Mouse (Mus musculus) MEL (cell line): ENCODE data around the gene Tmem30b. TPM values are rescaled to one million over a fixed set of nuclear protein-coding genes. Genes with fewer than 3 reads are reported as not detected.

ENCODE experiments used
- DNase-seq: peaks from one replicate; pipeline ENCODE4 v3.0.0; 2011; ENCODE audit warnings: low read depth, low spot score
- H3K27ac ChIP-seq: 2 replicates; pipeline ENCODE4 v1.5.1; 2012; ENCODE audit warnings: low read depth, mild to moderate bottlenecking, control low read depth, low read length, moderate library complexity; ENCODE audit not compliant: control insufficient read depth
- H3K27me3 ChIP-seq, 2 experiments: fragments of 150-350 bp in 1 of 2; sonication (generic) in 1 of 2; 2 replicates each; pipeline ENCODE4 v1.6.1; 2012; ENCODE audit warnings: low read length in 2 of 2, mild to moderate bottlenecking in 2 of 2, improper control_type of control experiment in 1 of 2, moderate library complexity in 1 of 2; ENCODE audit not compliant: insufficient read depth in 2 of 2, control insufficient read depth in 1 of 2
- H3K36me3 ChIP-seq, 2 experiments: 2 replicates each; pipeline ENCODE4 v1.6.1; 2012 to 2014; ENCODE audit warnings: low read length in 2 of 2, improper control_type of control experiment in 1 of 2, inconsistent platforms in 1 of 2, mild to moderate bottlenecking in 1 of 2; ENCODE audit not compliant: insufficient read depth in 2 of 2, control insufficient read depth in 1 of 2
- H3K4me1 ChIP-seq, 2 experiments: fragments of 150-350 bp in 1 of 2; sonication (generic) in 1 of 2; 2 replicates each; pipeline ENCODE4 v1.6.1; 2012; ENCODE audit warnings: low read length in 2 of 2, improper control_type of control experiment in 1 of 2, mild to moderate bottlenecking in 1 of 2; ENCODE audit not compliant: insufficient read depth in 2 of 2, control insufficient read depth in 1 of 2
- H3K4me3 ChIP-seq, 2 experiments: fragments of 150-350 bp in 1 of 2; sonication (generic) in 1 of 2; 2 replicates each; pipeline ENCODE4 v1.5.1; 2012; ENCODE audit warnings: low read depth in 2 of 2, low read length in 2 of 2, mild to moderate bottlenecking in 2 of 2, moderate library complexity in 2 of 2, control low read depth in 1 of 2, improper control_type of control experiment in 1 of 2; ENCODE audit not compliant: control insufficient read depth in 1 of 2, insufficient read depth in 1 of 2
- H3K79me2 ChIP-seq: 2 replicates; pipeline ENCODE4 v1.6.1; 2012; ENCODE audit warnings: mild to moderate bottlenecking, low read length, moderate library complexity; ENCODE audit not compliant: control insufficient read depth, poor library complexity, insufficient read depth
- H3K9ac ChIP-seq: 2 replicates; pipeline ENCODE4 v1.6.1; 2012; ENCODE audit warnings: low read depth, mild to moderate bottlenecking, control low read depth, low read length, moderate library complexity; ENCODE audit not compliant: control insufficient read depth, poor library complexity, severe bottlenecking
- H3K9me3 ChIP-seq: fragments of 150-350 bp; sonication (generic); replicated peaks from 2 replicates; pipeline ENCODE4 v1.6.1; 2012; ENCODE audit warnings: mild to moderate bottlenecking, low read length, improper control_type of control experiment, moderate library complexity; ENCODE audit not compliant: insufficient read depth
- CTCF ChIP-seq, 3 experiments: IDR thresholded peaks in 2 of 3; conservative IDR thresholded peaks in 1 of 3; 2 replicates each; pipeline ENCODE4 v1.5.1; 2011 to 2012; ENCODE audit warnings: low read length in 3 of 3, low read depth in 2 of 3, mild to moderate bottlenecking in 2 of 3, improper control_type of control experiment in 1 of 3, inconsistent platforms in 1 of 3, mixed read lengths in 1 of 3, moderate library complexity in 1 of 3; ENCODE audit not compliant: control insufficient read depth in 1 of 3, insufficient read depth in 1 of 3, poor library complexity in 1 of 3, severe bottlenecking in 1 of 3
- MAX ChIP-seq: IDR thresholded peaks from 2 replicates; pipeline ENCODE4 v1.6.1; 2011; ENCODE audit warnings: low read length, improper control_type of control experiment
- MAZ ChIP-seq: IDR thresholded peaks from 2 replicates; pipeline ENCODE4 v1.6.1; 2012; ENCODE audit warnings: low read depth, mild to moderate bottlenecking, inconsistent platforms, low read length, improper control_type of control experiment
- MEF2A ChIP-seq: IDR thresholded peaks from 2 replicates; pipeline ENCODE4 v1.6.1; 2014; ENCODE audit warnings: low read depth, mild to moderate bottlenecking, inconsistent platforms, low read length, improper control_type of control experiment; ENCODE audit not compliant: poor library complexity, insufficient replicate concordance, severe bottlenecking; ENCODE audit errors: extremely low read depth
- MXI1 ChIP-seq: IDR thresholded peaks from 2 replicates; pipeline ENCODE4 v1.6.1; 2011; ENCODE audit warnings: mild to moderate bottlenecking, low read depth, low read length, improper control_type of control experiment
- MYC ChIP-seq: IDR thresholded peaks from 2 replicates; pipeline ENCODE4 v1.6.1; 2011; ENCODE audit warnings: low read depth, mild to moderate bottlenecking, low read length, improper control_type of control experiment, moderate library complexity
- RAD21 ChIP-seq: IDR thresholded peaks from 2 replicates; pipeline ENCODE4 v1.6.1; 2011; ENCODE audit warnings: mild to moderate bottlenecking, low read depth, low read length, improper control_type of control experiment
- SMC3 ChIP-seq: IDR thresholded peaks from 2 replicates; pipeline ENCODE4 v1.6.1; 2011; ENCODE audit warnings: low read depth, low read length, improper control_type of control experiment
- TAL1 ChIP-seq: IDR thresholded peaks from 2 replicates; pipeline ENCODE4 v1.6.1; 2012; ENCODE audit warnings: mild to moderate bottlenecking, inconsistent platforms, low read length, moderate library complexity, mixed read lengths
- TBP ChIP-seq: IDR thresholded peaks from 2 replicates; pipeline ENCODE4 v1.8.0; 2011; ENCODE audit warnings: low read depth, low read length, improper control_type of control experiment
- TCF12 ChIP-seq: IDR thresholded peaks from 2 replicates; pipeline ENCODE4 v1.6.1; 2014; ENCODE audit warnings: low read depth, mild to moderate bottlenecking, inconsistent platforms, low read length, improper control_type of control experiment, moderate library complexity
- UBTF ChIP-seq: IDR thresholded peaks from 2 replicates; pipeline ENCODE4 v1.6.1; 2012; ENCODE audit warnings: low read depth, mild to moderate bottlenecking, inconsistent platforms, low read length, improper control_type of control experiment, moderate library complexity, borderline replicate concordance; ENCODE audit not compliant: insufficient read depth
- USF2 ChIP-seq, 2 experiments: IDR thresholded peaks; 2 replicates each; pipeline ENCODE4 v1.6.1; 2011 to 2012; ENCODE audit warnings: improper control_type of control experiment in 2 of 2, low read length in 2 of 2, borderline replicate concordance in 1 of 2, inconsistent platforms in 1 of 2, low read depth in 1 of 2, mild to moderate bottlenecking in 1 of 2; ENCODE audit not compliant: insufficient read depth in 1 of 2
- ZNF384 ChIP-seq: IDR thresholded peaks from 2 replicates; pipeline ENCODE4 v1.6.1; 2012; ENCODE audit warnings: low read depth, mild to moderate bottlenecking, inconsistent platforms, low read length, improper control_type of control experiment
- polyA plus RNA-seq, 2 experiments: library from polyadenylated mRNA; stranded (reverse) in 1 of 2; unstranded in 1 of 2; fragments of >175 nt in 1 of 2; fragments of >200 nt in 1 of 2; gene quantifications; 2 replicates each; pipeline versions ENCODE4 v1.2.1 to v1.2.4; 2012; ENCODE audit warnings: low replicate concordance in 2 of 2, low read depth in 1 of 2; ENCODE audit not compliant: insufficient read length in 2 of 2, insufficient read depth in 1 of 2, missing spikeins in 1 of 2
- total RNA-seq: library from RNA; depleted of rRNA; stranded (reverse); fragments of 300-350 nt; gene quantifications from 2 replicates; pipeline ENCODE4 v1.2.3, GENCODE M21; 2012

Gene Tmem30b
- total and polyA plus RNA-seq, 3 experiments, result not detected

GRCm38 (mm10) chr12:73537499-73538138 lies 8.6 kb downstream of the Tmem30b start:
- H3K9ac ChIP-seq, result no peak overlapping the region
- H3K4me1 ChIP-seq, result no peaks in the 10 kb centered on the region
- DNase-seq, result peak; percentile 16
- no peaks in the 10 kb centered on the region; a peak in 1 of 4 replicates for H3K36me3 ChIP-seq
- H3K27ac ChIP-seq, result no peak overlapping the region
- TF ChIP-seq SMC3 (no peak), MYC (no peak), MAX (no peak), CTCF (IDR thresholded peaks at IDR 0.05 in 2 of 3, conservative IDR thresholded peaks at IDR 0.05 in 1 of 3; ENCODE audit: control insufficient read depth in 1 of 3, insufficient read depth in 1 of 3, low read depth in 2 of 3, low read length in 3 of 3, poor library complexity in 1 of 3, severe bottlenecking in 1 of 3) (peak in 2 of 3 experiments; percentile 6 to 29; a peak in 2 of 6 replicates), TAL1 (no peak), MXI1 (no peak), TCF12 (no peak), UBTF (no peak), ZNF384 (peak; percentile 46), MAZ (no peak)
- no peaks in the 10 kb centered on the region for H3K9me3 ChIP-seq
- H3K4me3 ChIP-seq, result peak overlapping the region in 1 of 2 experiments; percentile 21; a peak in 1 of 4 replicates
- H3K79me2 ChIP-seq, result no peaks in the 10 kb centered on the region
- H3K27me3 ChIP-seq, result no peaks in the 10 kb centered on the region; a peak in 1 of 4 replicates

GRCm38 (mm10) chr12:73534591-73534990 lies 11.6 kb downstream of the Tmem30b start:
- Histone ChIP-seq H3K4me3 (no peak overlapping the region), H3K9me3 (no peaks in the 10 kb centered on the region), H3K9ac (no peak overlapping the region), H3K27ac (no peak overlapping the region), H3K4me1 (no peaks in the 10 kb centered on the region), H3K79me2 (no peaks in the 10 kb centered on the region), H3K36me3 (no peaks in the 10 kb centered on the region; a peak in 1 of 4 replicates), H3K27me3 (no peaks in the 10 kb centered on the region)
- TF ChIP-seq MEF2A, result no peak
- TF ChIP-seq USF2 (IDR thresholded peaks at IDR 0.05; ENCODE audit: borderline replicate concordance in 1 of 2, insufficient read depth in 1 of 2, low read depth in 1 of 2, low read length in 2 of 2), result no peak
- TF ChIP-seq TBP, result no peak
- TF ChIP-seq SMC3, result peak; percentile 54
- TF ChIP-seq TAL1, result no peak
- TF ChIP-seq RAD21, result peak; percentile 39
- peak; percentile 32 to 87 (median 70); a peak in 5 of 6 replicates for TF ChIP-seq CTCF (IDR thresholded peaks at IDR 0.05 in 2 of 3, conservative IDR thresholded peaks at IDR 0.05 in 1 of 3; ENCODE audit: control insufficient read depth in 1 of 3, insufficient read depth in 1 of 3, low read depth in 2 of 3, low read length in 3 of 3, poor library complexity in 1 of 3, severe bottlenecking in 1 of 3)
- peak; percentile 74 for DNase-seq
